13 mouse cellular contexts compared by ENCODE assay signal in genomic region chr6:134537461-134538117, GRCm38 (mm10). TPM values are rescaled to one million over a fixed set of nuclear protein-coding genes. Genes with fewer than 3 reads are reported as not detected.
DNase-seq lines count a peak whose midpoint lies in the region; ATAC-seq and TF ChIP-seq lines count a peak whose summit lies in the region.
"Had no signal": no experiment of that assay in that cellular context is flagged by ENCODE, and none has a peak within 500 bp of the region (broad histone marks: within the 10 kb centered on the region; RNA-seq: fewer than 3 reads in every experiment).

No protein-coding gene starts in this region.

- H3K27ac ChIP-seq in layer of hippocampus, adult 2 months = peak overlapping the region; percentile 24; the same call in 1 of the 2 replicates
- H3K27ac ChIP-seq in forebrain, embryonic 13.5 days = peak overlapping the region; percentile 35; the same call in 1 of the 2 replicates
- no peak overlapping the region for H3K27ac ChIP-seq in hindbrain, embryonic 15.5 days (replicated peaks)
- H3K27ac ChIP-seq in neural tube, embryonic 13.5 days (replicated peaks) = peak overlapping the region; percentile 43
- H3K27ac ChIP-seq: heart, adult 2 months had no signal

- H3K27me3 ChIP-seq in forebrain, embryonic 13.5 days = no peaks in the 10 kb centered on the region
- no peaks in the 10 kb centered on the region for H3K27me3 ChIP-seq in hindbrain, embryonic 15.5 days
- no peaks in the 10 kb centered on the region for H3K27me3 ChIP-seq in neural tube, embryonic 13.5 days

- TF ChIP-seq POLR2A in lung, adult 2 months (IDR thresholded peaks at IDR 0.05; ENCODE audit: borderline replicate concordance, extremely low read depth, low read depth, low read length) = no peak

- peak; percentile 69; the same call in 1 of the 2 replicates for ATAC-seq in forebrain, embryonic 13.5 days
- peak; percentile 67; the same call in 1 of the 2 replicates for ATAC-seq in hindbrain, embryonic 15.5 days (ENCODE audit: low FRiP score, low read depth)
- peak; percentile 35; the same call in 1 of the 2 replicates for ATAC-seq in neural tube, embryonic 13.5 days (ENCODE audit: low read depth)
- ATAC-seq: CD4-positive, CD25-positive, alpha-beta regulatory T cell, adult 4 months had no signal

- DNase-seq in layer of hippocampus, adult 2 months (ENCODE audit: low spot score in 2 of 2) = no peak
- DNase-seq in layer of hippocampus, adult 9-10 months (ENCODE audit: low spot score) = no peak
- no peak for DNase-seq in lung, adult 2 months
- no peak for DNase-seq in layer of hippocampus, adult 18-20 months (ENCODE audit: low spot score in 2 of 2)
- DNase-seq: cerebellum, postnatal 14 days; heart, adult 2 months; heart, postnatal 4 days; layer of hippocampus, postnatal 36 days; thymus, postnatal 36 days had no signal

- peaks cover 21% of the 10 kb centered on the region for H3K4me1 ChIP-seq in forebrain, embryonic 13.5 days
- peaks cover 3% of the 10 kb centered on the region; the same call in 1 of the 2 replicates for H3K4me1 ChIP-seq in hindbrain, embryonic 15.5 days (replicated peaks)
- H3K4me1 ChIP-seq in neural tube, embryonic 13.5 days (replicated peaks) = peaks cover 19% of the 10 kb centered on the region
- peaks cover 5% of the 10 kb centered on the region; the same call in 1 of the 2 replicates for H3K4me1 ChIP-seq in lung, adult 2 months (ENCODE audit: control insufficient read depth, insufficient read depth, low read length)

- no peaks in the 10 kb centered on the region for H3K9me3 ChIP-seq in forebrain, embryonic 13.5 days (replicated peaks)
- no peaks in the 10 kb centered on the region for H3K9me3 ChIP-seq in hindbrain, embryonic 15.5 days
- no peaks in the 10 kb centered on the region for H3K9me3 ChIP-seq in neural tube, embryonic 13.5 days

- peaks cover 11% of the 10 kb centered on the region; the same call in 1 of the 2 replicates for H3K36me3 ChIP-seq in forebrain, embryonic 13.5 days (ENCODE audit: poor library complexity, severe bottlenecking)
- no peaks in the 10 kb centered on the region for H3K36me3 ChIP-seq in hindbrain, embryonic 15.5 days
- H3K36me3 ChIP-seq in neural tube, embryonic 13.5 days = 0 out of 2 replicates have a peak, but pooled peaks cover 9% of the 10 kb centered on the region

- H3K9ac ChIP-seq in forebrain, embryonic 13.5 days = 0 out of 2 replicates have a peak overlapping the region, but pooled peaks have one; percentile 12
- no peak overlapping the region for H3K9ac ChIP-seq in hindbrain, embryonic 15.5 days
- no peak overlapping the region for H3K9ac ChIP-seq in neural tube, embryonic 13.5 days

- peak overlapping the region; percentile 22; the same call in 1 of the 2 replicates for H3K4me2 ChIP-seq in forebrain, embryonic 13.5 days
- H3K4me2 ChIP-seq in hindbrain, embryonic 15.5 days = no peak overlapping the region
- 0 out of 2 replicates have a peak overlapping the region, but pooled peaks have one; percentile 13 for H3K4me2 ChIP-seq in neural tube, embryonic 13.5 days

- TF ChIP-seq CTCF in layer of hippocampus, adult 2 months (conservative IDR thresholded peaks at IDR 0.05) = no peak
- no peak for TF ChIP-seq CTCF in lung, adult 2 months (IDR thresholded peaks at IDR 0.05; ENCODE audit: insufficient read depth, low read length)

- H3K4me3 ChIP-seq in layer of hippocampus, adult 2 months = no peak overlapping the region
- H3K4me3 ChIP-seq in forebrain, embryonic 13.5 days = no peak overlapping the region
- no peak overlapping the region for H3K4me3 ChIP-seq in hindbrain, embryonic 15.5 days
- H3K4me3 ChIP-seq in neural tube, embryonic 13.5 days = no peak overlapping the region
- H3K4me3 ChIP-seq in lung, adult 2 months (replicated peaks; ENCODE audit: extremely low read depth, low read depth, low read length) = no peak overlapping the region
- H3K4me3 ChIP-seq: heart, adult 2 months had no signal

- WGBS in forebrain, embryonic 13.5 days = 22% methylated on average over 10 of the region's 10 CpGs
- WGBS in hindbrain, embryonic 15.5 days = 45% methylated on average over 10 of the region's 10 CpGs
- WGBS in neural tube, embryonic 13.5 days = 45% methylated on average over 10 of the region's 10 CpGs
- 67% methylated on average over 10 of the region's 10 CpGs for WGBS in lung, adult 2 months

RNA-seq across cellular contexts. Expression of gene Lrp6, which starts 29.2 kb away (rescaled TPM):
- 10 to 100 TPM; 49.2 to 54.5 TPM for total RNA-seq in layer of hippocampus, adult 2 months (2021)
- 22.5 and 26.6 TPM in 2 replicates for polyA plus RNA-seq in forebrain, embryonic 13.5 days (2015; fragmentation: Nextera tagmentation; extraction: Ambion mirVana)
- polyA plus RNA-seq in hindbrain, embryonic 15.5 days (2015; fragmentation: Nextera tagmentation; extraction: Ambion mirVana) = 16.4 and 16.8 TPM in 2 replicates
- 20.8 and 24.5 TPM in 2 replicates for polyA plus RNA-seq in neural tube, embryonic 13.5 days (2015; fragmentation: Nextera tagmentation; extraction: Ambion mirVana)
- 30.8 and 38.3 TPM in 2 replicates for polyA plus RNA-seq in lung, adult 2 months (2012; rRNA removed)
- total RNA-seq in layer of hippocampus, adult 18-20 months (2021) = 10 to 100 TPM; 48.8 to 52.6 TPM
